Mouse (Mus musculus): ENCODE measurements at regions not wholly inside any gene's neighbourhood (a gene's known extent, or its start where the extent isn't known, plus 50 kb on each side); places are given as distances from the start of the nearest gene placed in this dataset.

DNA sequence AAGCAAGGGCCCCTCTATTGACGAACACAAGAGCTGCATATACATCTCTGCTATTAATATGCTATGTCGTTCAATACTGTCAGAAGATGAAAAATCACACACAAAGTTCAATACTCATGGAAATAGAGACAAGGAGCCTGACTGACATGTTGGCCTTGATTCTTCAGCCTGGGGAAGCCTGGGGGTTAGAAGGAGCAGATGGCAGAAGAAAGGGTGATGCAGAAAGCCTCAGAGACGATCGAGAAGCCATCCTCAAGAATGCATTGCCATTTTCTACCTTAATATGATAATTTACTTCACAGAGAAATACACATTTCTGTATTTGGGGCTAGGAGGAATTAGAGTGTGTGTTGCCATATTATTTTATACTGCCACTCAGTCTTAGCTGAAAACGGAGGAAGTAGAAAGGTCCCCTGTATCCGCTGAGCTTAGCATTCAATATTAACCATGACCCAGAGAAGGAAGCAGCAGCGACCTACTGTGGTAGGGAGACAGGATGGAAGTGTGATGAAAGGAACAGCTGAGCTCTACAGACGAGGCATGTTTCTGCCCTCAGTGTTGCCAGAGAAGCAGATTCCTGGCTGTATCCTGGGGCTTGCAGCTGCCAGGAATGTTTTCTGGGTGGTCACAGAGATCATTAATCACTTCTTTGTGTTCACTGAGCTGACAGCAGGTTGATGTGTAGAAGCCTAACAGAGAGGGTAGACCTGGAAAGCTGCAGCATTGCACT, 105.2 kb downstream of the Lrig3 start:
- DNase-seq (ENCODE audit: low spot score): peak; percentile 71

DNA sequence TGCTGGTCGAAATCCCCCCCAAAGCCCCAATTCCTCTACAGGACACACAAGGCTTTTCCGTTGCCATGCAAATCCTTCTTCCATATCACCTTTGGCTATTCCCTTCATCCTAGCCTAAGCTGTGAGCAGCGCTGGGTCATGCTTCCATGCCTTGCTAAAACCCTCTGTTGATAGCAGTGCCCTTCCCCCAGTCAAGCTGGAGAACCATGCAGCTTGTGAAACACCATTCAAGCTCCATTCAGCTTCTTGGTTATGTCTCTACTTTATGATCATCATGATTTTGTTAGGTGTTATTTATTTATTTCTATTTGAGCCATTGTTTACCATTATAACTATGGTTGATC, 105.7 kb downstream of the Lrig3 start:
- no peak for DNase-seq (ENCODE audit: low spot score)

GRCm38 (mm10) chr10:126077313-126077966, 111.5 kb downstream of the Lrig3 start:
- no peak for DNase-seq (ENCODE audit: low spot score)

- DNase-seq (ENCODE audit: low spot score): peak; percentile 37
Observed at GRCm38 (mm10) chr10:126082576-126082975, 116.6 kb downstream of the Lrig3 start.

- DNase-seq (ENCODE audit: low spot score): peak; percentile 22
Observed at GRCm38 (mm10) chr10:126086684-126087083, 120.7 kb downstream of the Lrig3 start.

- DNase-seq (ENCODE audit: low spot score): no peak
Observed at GRCm38 (mm10) chr10:126094238-126094880, 128.4 kb downstream of the Lrig3 start.

GRCm38 (mm10) chr10:126097896-126098295, 131.9 kb downstream of the Lrig3 start:
- DNase-seq (ENCODE audit: low spot score): no peak

DNA sequence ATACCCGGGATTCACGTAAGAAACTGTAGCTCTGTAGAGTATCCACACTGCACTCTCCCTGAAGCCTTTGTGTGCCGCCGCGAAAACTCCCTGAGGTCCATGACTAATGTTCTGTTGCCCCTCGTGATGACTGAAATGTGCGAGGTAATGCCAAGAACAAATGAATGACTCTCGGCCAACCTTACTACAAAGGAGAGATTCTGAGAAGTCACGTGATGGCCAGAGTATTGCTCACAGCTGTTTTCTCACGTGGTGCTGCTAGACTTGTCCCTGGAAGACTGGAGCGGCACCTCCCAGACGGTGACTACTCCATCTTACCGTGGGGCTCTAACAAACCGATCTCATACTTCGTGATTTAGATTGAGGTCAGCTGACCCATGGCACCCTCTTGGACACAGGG, 136.9 kb downstream of the Lrig3 start:
- DNase-seq (ENCODE audit: low spot score): no peak

- no peak for DNase-seq (ENCODE audit: low spot score)
Observed at GRCm38 (mm10) chr10:126113106-126113505, 147.1 kb downstream of the Lrig3 start.

- no peak for DNase-seq (ENCODE audit: low spot score)
Observed at GRCm38 (mm10) chr10:126115386-126115785, 149.4 kb downstream of the Lrig3 start.

DNA sequence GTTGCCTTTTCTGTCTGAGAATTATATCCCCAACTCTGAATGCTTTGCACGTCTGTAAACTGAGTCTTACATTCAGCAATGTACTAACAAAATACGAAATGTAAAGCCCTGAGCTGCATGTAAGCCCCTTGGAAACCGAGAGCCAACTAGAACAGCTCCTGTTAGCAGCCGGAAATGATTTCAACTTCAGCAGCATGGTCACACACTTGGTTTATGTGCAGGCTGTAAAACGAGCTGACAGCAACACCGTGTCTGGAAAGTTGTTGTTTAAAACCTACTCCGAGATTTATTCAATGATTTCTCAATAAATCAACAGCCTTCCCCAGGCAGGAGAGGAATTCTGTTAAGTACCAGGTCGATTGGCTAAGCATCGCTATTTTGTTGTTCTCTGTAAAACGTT, 155.7 kb downstream of the Lrig3 start:
- DNase-seq (ENCODE audit: low spot score): no peak

DNA sequence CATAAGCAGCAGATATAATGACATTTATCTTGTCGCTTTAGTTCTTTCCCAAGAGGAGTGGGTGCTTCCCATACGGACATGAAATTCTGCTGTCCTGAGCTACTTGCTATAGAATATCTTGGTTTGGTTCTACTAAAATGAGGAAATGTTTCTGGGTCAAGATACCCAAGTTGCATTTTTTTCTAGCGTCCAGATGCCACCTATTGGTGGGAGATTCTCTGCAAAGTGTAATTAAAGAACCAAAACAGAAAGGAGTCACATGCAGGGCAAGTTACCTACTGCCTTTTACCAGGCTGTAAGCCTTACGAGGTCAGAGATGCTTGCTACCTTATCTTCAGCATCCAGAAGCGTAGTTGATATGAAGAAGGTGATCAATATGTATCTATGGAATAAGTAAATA, 156.5 kb downstream of the Lrig3 start:
- DNase-seq (ENCODE audit: low spot score): no peak

DNA sequence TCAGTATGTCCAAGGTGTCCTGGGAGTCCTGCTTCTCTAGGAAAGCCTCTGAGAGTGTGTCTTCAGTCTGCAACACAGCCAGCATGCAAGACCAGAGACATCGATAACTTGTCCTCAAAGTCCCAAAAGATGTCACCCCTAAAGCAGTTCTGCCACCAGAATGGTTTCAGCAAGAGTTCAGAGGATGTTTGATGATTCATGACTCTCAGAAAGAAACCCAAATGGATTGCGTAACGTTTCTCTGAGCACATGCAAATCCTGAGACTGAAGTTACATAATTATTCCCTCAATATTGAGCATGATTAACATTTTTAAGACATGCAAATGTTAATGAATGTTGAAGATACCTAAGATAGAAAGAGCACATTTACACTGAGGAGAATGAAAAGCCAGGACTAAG, 167.2 kb downstream of the Lrig3 start:
- DNase-seq (ENCODE audit: low spot score): no peak

- peak; percentile 62 for DNase-seq (ENCODE audit: low spot score)
Observed at GRCm38 (mm10) chr10:126133957-126134356, 168.0 kb downstream of the Lrig3 start.

GRCm38 (mm10) chr10:126138585-126138984, 172.6 kb downstream of the Lrig3 start:
- DNase-seq (ENCODE audit: low spot score): no peak

DNA sequence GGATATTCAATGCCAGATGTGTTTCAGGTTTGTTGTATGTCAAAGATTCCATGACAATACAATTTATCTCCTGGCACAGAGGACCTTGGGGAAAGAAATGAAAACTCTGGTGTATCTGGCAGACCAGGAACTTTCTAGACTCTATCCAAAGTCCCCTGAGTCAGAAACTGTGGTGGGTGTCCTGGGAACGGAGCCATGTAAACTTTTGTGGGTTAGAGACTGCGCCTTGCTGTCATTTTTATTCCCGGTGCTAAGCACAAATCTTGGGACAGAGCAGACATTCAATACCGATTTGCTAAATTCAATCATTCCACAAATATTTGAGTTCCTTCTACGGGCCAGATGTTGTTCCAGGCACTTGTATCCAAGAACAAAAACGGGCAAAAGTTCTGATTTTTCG, 175.6 kb downstream of the Lrig3 start:
- DNase-seq (ENCODE audit: low spot score): no peak

GRCm38 (mm10) chr10:126143833-126144232, 177.9 kb downstream of the Lrig3 start:
- peak; percentile 19 for DNase-seq (ENCODE audit: low spot score)

- peak; percentile 38 for DNase-seq (ENCODE audit: low spot score)
Observed at GRCm38 (mm10) chr10:126144609-126145202, 178.7 kb downstream of the Lrig3 start.

DNA sequence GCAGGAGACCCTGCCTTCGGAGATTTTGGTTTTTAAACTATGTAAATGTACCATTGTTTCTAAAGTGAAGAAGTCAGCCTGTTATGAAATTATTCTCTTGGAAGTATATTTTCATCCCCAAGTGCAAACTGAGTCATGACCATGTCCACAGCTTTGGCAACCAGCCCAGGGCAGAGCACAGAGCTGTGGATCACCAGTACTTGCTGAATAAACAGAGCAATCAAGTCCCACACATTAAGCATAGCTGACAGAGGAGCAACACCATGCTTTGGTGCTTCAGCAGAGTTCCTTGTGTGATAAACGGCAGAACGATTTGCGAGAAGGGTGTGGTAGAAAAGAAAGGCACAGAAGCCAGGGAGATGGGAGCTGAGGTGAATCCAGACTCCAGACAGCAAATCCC, 191.3 kb downstream of the Lrig3 start:
- DNase-seq (ENCODE audit: low spot score): no peak

GRCm38 (mm10) chr10:126165215-126165614, 199.2 kb downstream of the Lrig3 start:
- no peak for DNase-seq (ENCODE audit: low spot score)

DNA sequence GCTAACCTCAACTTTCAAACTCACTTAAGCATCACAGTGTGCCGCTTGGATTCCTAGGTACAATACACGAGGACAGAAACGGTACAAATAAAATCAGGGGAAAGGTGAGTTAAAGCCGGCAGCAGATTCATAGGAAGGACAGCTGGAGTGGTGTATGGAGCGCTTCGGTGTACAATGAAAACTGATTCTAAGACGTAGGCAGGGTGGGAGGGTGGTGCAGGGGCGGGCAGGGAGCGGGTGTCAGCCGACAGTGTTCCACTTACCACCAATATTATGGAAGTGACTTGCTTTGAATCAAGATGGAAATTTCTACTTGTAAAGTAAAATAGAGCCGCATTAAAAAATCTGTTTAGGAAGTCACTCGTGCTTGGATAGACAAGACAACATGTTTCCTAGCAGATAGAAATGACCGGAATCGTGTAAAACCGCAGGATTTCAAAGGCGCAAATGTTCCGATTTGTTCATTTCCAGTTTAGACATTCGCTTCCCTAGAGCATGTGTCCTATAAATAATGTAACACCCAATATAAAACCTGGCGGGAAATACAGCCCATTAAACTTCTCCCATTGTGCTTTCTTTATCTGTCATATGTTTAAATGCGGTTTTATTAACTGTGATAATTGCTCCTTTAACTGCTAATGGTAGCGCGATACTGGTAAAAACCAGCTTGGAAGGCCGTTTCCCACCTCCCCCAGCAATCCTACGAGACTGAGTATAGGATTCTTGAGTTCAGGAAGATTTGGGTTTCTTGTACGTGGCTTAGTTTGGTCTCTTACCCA, 203.3 kb downstream of the Lrig3 start:
- DNase-seq (ENCODE audit: low spot score): no peak

DNA sequence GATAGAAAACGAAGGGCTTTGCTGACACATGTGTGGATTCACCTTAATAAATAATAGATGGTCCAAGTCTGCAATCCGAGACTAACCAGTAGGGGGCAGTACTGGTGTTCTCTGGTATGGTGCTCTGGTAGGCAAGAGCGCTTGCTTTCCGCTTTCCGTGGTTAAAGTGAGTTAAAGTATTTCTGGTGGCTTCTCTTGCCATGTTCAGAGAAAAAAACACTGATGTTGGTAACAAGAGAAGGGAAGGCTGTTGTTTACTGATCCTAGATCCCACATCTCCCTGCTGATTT, 203.9 kb downstream of the Lrig3 start:
- DNase-seq (ENCODE audit: low spot score): peak; percentile 37
